Mouse (Mus musculus): ENCODE results near the gene Cirbp.
A peak's percentile ranks its signal among the peaks of the same experiment; 100 is the strongest.

Gene Cirbp

DNA sequence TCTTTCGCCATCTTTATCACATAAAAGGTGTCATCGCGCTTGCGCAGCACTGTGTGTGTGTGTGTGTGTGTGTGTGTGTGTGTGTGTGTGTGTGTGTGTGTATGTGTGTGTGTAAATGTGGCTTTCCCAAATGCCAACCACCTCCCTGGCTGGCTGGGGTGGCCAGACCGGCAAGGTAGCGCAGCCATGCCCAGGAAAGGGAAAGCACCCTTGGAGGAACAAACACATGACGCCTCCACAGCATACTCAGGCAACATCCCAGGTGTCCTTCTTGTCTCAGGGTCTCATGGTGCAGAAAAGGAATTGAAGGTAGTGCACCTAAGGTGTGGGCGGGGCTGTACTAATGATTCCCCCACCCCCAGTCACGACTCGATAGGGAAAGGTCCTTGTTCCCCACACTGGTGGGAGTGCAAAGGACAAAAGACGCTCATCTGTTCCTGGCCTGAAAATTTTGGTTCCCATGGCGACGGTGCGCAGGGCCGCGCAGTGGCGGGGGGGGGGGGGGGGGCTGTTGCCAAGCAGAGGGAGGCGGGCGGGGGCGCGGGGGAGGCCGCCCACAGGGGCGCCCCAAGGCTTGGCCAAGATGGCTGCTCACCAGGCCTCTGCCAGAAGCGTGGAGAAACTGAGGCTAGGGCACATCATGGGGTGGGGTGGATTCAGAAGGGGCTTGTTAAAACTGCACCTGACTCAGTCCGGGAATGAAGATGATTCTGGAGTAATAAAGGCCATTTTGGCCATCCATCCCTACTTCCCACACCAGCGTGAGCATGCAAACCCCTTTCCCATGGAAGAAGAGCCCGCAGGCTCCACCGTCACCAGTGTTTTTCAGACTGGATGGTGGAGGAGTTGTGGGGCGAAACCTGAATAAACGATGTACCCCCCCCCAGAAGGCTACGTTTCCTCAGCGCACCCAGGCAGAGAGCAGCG, 27.9 kb upstream of the Cirbp start:
- no peak for DNase-seq (ENCODE audit: low spot score)

DNA sequence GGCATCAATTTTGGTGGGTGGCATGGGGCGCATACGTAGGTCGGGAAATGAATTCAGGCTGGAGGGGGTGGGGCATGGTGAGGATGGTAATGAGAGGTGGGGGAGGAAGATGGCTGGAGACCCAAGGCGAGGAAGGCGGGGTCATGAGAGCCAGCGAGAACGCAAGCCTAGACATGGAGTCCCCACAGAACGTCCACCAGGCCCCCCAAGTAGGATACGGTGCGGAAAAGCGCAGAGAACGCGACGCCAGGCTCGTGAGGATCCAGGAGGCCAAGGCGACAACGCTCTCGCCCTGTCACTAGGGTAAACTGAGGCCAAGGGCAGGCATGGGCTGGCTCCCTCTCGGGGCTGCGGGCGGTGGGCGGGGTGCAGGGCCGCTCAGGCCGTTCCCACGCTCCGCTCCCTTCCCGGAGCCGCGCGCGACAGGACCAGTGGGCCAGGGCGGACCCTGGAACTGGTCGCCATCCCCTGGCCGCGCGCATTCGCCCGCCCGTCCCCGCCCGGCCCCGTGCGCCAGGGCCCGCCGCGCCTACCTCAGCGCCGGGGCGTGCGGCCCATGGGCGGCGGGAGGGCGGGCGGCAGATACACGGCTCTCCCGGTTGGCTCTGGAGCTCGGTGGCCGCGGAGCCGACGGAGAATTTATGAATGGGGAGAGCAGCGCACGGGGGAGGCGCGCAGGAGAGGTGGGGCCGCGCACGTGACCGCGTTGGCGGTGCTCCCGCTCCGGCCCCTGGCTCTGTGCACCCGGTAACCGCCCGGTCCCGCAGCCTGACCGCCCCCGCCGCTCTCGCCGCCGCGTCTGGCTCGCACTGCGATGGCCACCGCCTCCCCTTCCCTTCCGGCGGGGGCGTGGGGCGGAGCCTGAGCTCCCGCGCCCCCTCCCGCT, 27.0 kb upstream of the Cirbp start, which contains the start of gene Atp5d:
TSS of gene Atp5d (plus strand) at position 80 of the 886 bp plus-strand sequence.
- peak; percentile 18 for DNase-seq (ENCODE audit: low spot score)

GRCm38 (mm10) chr10:80139439-80139775, 26.4 kb upstream of the Cirbp start:
- no peak for DNase-seq (ENCODE audit: low spot score)

GRCm38 (mm10) chr10:80139975-80140665, 25.7 kb upstream of the Cirbp start:
- no peak for DNase-seq (ENCODE audit: low spot score)

DNA sequence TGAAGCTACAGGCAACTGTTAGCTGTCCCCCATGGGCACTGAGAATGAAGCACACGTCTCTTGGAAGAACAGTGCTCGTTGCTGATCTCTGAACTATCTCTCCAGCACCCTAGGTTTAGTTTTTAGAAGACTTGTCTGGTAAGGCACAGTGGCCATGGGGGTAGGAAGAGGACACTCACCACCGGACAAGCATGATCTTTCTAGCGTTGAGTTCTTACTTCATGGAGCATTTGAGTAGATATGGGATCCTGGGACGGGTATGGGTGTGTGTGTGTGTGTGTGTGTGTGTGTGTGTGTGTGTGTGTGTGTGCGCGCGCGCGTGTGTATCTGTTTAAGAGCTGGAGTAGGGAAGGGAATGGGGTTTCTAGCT, 25.1 kb upstream of the Cirbp start, which contains the start of gene Cbarp:
TSS of gene Cbarp (minus strand) at position 170 of the 370 bp plus-strand sequence.
- peak; percentile 31 for DNase-seq (ENCODE audit: low spot score)

GRCm38 (mm10) chr10:80141243-80141642, 24.5 kb upstream of the Cirbp start:
- peak; percentile 93 for DNase-seq (ENCODE audit: low spot score)

GRCm38 (mm10) chr10:80141786-80142529, 23.8 kb upstream of the Cirbp start:
- peak; percentile 99 for DNase-seq (ENCODE audit: low spot score)

- peak; percentile 36 for DNase-seq (ENCODE audit: low spot score)
Measured at GRCm38 (mm10) chr10:80142530-80142925, 23.3 kb upstream of the Cirbp start.

GRCm38 (mm10) chr10:80143664-80144063, 22.1 kb upstream of the Cirbp start:
- no peak for DNase-seq (ENCODE audit: low spot score)

DNA sequence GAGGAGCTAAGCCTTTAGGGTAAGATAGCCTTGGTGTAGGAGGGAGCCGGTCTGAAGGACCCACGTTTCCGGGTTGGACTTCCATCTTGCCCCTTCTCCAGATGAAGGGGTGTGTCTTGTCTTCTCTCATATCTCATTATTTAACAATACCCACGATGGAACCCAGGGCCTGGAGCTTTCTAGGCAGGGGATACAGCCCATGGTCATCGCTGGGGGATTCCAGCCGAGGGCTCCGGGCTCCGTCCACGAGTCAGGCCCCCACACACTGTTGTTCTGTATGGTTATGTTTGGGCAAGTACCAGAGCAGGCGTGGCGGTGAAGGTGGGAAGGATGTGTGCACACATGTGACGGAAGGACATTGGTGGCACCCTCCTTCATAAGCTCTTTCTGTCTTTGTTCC, 21.6 kb upstream of the Cirbp start:
- DNase-seq (ENCODE audit: low spot score) = no peak

GRCm38 (mm10) chr10:80144864-80145838, 20.6 kb upstream of the Cirbp start:
- peak; percentile 74 for DNase-seq (ENCODE audit: low spot score)

GRCm38 (mm10) chr10:80145896-80146295, 19.9 kb upstream of the Cirbp start:
- DNase-seq (ENCODE audit: low spot score) = peak; percentile 31

DNA sequence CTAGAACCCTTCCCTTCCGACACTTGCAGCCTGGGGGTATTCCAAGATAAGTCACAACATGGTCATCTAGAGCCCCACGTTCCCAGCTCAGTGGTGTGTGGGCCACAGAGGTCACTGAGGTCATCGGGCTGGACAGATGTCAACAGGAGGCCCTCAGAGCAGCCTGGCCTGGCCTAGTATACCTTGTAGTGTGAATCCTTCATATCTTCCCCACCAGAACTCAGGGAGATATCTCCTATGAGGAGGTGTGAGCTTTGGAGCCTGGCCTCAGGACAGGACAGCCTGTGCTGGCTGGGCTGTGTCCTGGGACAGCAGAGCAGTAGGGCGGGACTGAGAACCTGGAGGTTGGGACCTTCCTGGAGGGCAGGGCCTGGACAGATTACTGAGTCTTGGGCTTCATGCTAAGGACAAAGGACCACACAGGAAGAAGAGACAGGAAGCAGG, 19.2 kb upstream of the Cirbp start:
- DNase-seq (ENCODE audit: low spot score) = no peak

- DNase-seq (ENCODE audit: low spot score) = no peak
Measured at GRCm38 (mm10) chr10:80147146-80147718, 18.6 kb upstream of the Cirbp start.

DNA sequence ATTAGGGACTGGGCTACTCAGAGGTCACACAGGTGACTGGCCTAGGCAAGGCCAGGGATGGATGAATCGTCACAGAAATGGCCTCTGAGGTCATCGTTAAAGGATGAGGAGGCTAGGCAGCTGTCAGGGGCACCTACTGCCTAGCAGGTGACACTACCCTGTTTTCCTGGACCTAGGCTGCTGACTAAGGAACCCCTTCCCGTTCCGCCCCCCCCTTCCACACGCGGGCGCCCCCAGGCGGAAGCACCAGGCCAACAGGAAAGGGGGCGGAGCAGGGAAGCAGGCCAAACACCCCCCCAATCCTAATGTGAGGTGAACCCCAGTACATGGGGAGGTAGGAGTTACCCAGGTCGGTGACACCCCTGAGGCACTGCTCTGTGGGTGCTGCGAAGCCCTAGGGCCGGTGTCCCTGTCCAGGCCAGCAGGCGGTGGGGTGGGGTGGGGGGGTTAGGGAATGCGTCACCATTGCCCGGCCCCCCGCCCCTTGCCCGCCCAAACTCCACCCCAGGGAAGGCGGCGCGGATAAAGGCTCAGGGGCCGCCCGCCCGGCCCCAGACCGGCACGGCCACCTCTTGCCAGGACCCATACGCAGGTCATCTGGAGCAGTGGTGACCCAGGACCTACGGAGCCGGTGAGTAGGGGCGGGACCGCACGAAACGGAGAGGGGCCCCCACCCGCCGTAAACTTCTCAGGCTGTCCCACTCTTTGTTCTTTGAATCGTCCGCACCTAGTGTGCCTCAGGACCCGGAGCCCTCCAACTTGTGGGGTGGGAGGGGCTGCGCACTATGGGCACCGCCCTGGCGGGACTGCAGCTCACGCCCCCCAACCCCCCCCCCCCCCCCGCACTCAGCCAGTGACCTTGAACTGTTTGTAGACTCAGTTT, 17.8 kb upstream of the Cirbp start, which contains the start of gene Midn:
TSS of gene Midn (plus strand) at position 554 of the 883 bp plus-strand sequence.
- peak; percentile 82 for DNase-seq (ENCODE audit: low spot score)

DNA sequence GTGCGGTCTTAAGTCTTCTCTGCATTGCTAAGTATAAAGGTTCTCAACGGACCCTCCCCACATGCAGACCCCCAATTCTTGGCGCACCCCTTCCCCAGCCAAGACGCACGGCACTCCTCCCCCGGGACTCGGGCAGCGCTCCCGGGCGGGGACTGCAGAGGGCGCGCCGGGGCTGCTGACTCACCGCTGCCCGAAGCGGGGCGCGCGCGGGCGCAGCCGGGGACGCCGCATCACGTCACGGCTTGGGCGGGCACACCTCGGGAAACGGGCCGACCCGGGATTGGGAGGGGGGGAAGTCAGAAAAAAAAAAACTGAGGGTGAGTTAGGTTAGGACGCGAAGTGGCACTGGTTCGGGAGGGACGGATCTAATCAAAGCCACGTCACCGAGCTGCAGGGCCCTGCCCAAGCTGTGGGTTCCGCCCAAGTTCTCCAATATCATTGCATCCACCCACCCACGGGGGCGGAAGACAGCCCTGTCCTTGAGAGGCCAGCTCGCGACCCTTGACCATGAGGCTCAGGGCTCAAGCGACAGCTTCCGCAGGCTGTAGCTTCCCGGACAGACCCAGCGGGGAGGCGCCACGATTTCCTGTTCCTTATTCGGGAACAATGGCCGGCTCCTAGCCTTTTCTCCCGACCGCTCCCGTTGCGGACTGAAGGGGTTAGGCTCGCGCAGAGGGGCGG, 17.0 kb upstream of the Cirbp start:
- DNase-seq (ENCODE audit: low spot score) = peak; percentile 96

- DNase-seq (ENCODE audit: low spot score) = peak; percentile 97
Measured at GRCm38 (mm10) chr10:80149291-80150225, 16.2 kb upstream of the Cirbp start.

Measured in adipocyte (in vitro differentiated cells).